Mouse (Mus musculus) C2C12 (cell line): Measurements from ENCODE around the gene Nars2.

ENCODE experiments used
- CTCF ChIP-seq: IDR thresholded peaks from one replicate; pipeline ENCODE4 v1.5.1; 2011; ENCODE audit not compliant: control insufficient read depth, insufficient read depth, insufficient read length
- FOSL1 ChIP-seq: IDR thresholded peaks from one replicate; pipeline ENCODE4 v1.8.0; 2011; ENCODE audit warnings: mild to moderate bottlenecking, low read length; ENCODE audit not compliant: poor library complexity, insufficient read depth, severe bottlenecking
- MAX ChIP-seq: IDR thresholded peaks from one replicate; pipeline ENCODE4 v1.6.1; 2011; ENCODE audit warnings: mild to moderate bottlenecking, control low read depth
- USF1 ChIP-seq: IDR thresholded peaks from one replicate; pipeline ENCODE4 v1.6.1; 2011; ENCODE audit warnings: low read depth, mild to moderate bottlenecking, control low read depth, moderate library complexity

GRCm38 (mm10) chr7:97085291-97085690 is 134.0 kb downstream of the Nars2 start:
- TF ChIP-seq CTCF (no peak), USF1 (no peak), MAX (no peak), FOSL1 (no peak)
